Mouse (Mus musculus) activated CD4-positive, CD25-positive, alpha-beta regulatory T cell, adult 4 months (primary cell): ENCODE results near the gene Rnase13. TPM values are rescaled to one million over a fixed set of nuclear protein-coding genes. Genes with fewer than 3 reads are reported as not detected.

Experiments used
- ATAC-seq: one replicate; pipeline ENCODE4 v1.8.0; 2017
- polyA plus RNA-seq, 2 experiments: library from polyadenylated mRNA; unstranded; fragments of 100-300 nt; shearing (Covaris generic); gene quantifications; one replicate each; pipeline ENCODE4 v1.2.1; 2017

The Rnase13 gene
- polyA plus RNA-seq, 2 experiments from 2014 or later, result not detected

GRCm38 (mm10) chr14:51913062-51913959 lies 9.3 kb downstream of the Rnase13 start:
- peak; percentile 95 for ATAC-seq

GRCm38 (mm10) chr14:51912391-51913061 lies 10.0 kb downstream of the Rnase13 start:
- no peak for ATAC-seq

DNA sequence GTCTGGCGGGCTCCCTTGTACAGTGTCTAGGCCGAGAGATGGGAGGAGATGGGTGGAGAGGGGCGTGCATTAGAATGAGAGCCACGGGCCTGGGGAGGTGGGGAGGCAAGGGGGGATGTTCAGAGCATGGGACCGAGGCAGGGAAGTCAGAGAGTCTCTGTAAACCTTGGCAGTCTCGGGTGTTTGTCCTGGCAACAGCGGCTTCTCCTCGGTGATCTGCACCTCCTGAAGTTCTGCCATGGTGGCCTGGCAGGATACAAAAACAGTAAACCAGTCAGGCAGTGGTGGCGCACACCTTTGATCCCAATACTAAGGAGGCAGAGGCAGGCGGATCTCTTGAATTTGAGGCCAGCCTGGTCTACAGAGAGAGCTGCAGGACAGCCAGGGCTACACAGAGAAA lies 11.3 kb downstream of the Rnase13 start:
- ATAC-seq, result no peak

GRCm38 (mm10) chr14:51906102-51906501 lies 16.5 kb downstream of the Rnase13 start:
- no peak for ATAC-seq

DNA sequence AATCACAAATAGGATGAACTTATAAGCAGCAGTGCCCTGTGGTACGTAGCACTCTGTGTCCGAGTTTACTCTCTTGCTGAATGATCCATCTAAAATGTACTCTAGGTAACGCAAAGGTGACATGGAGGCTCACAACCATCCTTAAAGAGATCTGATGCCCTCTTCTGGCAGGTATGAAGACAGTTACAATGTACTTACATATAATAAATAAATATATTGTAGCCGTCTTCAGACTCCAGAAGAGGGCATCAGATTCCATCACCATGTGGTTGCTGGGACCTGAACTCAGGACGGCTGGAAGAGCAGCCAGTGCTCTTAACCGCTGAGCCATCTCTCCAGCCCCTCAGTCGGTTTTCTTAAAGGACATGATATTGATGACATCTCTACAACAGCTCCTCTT lies 17.9 kb downstream of the Rnase13 start:
- ATAC-seq, result peak; percentile 45

- no peak for ATAC-seq
These were observed 18.8 kb downstream of the Rnase13 start for GRCm38 (mm10) chr14:51903782-51904181.

- peak; percentile 83 for ATAC-seq
These were observed 19.5 kb downstream of the Rnase13 start for GRCm38 (mm10) chr14:51902806-51903710.

DNA sequence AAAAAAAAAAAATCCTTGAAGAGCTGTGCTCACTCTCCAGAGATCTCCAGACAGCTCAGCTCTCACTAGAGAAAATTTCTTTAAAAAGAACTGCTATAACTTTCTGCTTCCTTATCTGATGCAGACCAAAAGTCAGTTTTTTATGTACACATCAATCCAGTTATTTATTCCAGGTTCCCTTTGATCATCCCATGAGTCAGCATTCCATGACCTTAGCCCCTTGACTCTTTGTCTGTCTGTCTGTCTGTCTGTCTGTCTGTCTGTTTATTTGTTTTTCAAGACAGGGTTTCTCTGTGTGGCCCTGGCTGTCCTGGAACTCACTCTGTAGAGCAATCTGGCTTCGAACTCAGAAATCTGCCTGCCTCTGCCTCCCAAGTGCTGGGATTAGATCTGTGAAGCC lies 23.2 kb downstream of the Rnase13 start:
- no peak for ATAC-seq

DNA sequence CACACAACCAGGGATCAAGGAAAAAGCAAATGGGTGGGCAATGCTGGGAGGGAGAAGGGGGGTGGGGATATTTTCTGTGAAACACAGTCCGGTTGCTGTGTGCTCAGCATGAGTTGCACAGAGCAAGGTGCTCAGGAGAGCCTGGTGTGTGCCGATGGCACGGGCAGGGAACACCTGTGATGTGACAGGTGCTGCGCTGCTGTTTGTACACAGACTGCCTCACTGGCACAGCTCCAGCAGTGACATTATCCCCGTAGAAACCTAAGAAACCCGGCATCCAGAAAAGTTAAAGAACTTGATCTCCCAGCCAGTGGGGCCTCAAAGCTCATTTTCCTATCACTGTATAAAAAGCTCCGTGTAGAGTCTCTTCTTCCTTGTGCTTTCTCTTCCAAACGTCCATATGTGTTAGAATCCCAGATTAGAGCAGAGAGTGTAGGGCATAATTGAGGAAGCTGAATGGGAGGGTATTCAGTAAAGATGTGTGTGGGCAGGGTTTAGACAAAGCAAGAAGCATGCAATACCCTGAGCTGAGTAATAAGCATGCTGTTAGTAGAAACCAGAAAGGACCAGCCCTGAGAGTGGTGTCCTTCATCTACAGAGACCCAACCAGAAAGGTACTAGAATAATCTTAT lies 25.9 kb downstream of the Rnase13 start:
- ATAC-seq, result no peak

DNA sequence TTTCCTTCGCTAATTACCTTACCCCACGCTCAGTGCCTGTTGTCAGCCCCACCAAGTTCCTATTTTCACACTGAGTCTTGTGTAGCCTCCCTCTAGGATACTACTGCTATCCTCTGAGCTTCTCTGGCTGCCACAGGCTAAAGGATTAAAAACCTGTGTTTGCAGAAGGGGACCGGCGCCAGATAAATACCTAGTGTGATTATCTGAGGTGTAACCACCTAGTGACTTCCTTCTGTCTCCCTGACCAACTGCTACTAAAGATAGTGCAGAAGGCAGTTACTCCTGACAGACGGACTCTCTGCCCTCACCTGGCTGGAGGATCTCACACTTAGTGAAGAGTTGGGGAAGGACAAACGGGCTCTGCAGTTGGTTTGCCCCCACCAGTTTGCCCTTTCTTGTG lies 26.6 kb downstream of the Rnase13 start:
- ATAC-seq, result no peak

DNA sequence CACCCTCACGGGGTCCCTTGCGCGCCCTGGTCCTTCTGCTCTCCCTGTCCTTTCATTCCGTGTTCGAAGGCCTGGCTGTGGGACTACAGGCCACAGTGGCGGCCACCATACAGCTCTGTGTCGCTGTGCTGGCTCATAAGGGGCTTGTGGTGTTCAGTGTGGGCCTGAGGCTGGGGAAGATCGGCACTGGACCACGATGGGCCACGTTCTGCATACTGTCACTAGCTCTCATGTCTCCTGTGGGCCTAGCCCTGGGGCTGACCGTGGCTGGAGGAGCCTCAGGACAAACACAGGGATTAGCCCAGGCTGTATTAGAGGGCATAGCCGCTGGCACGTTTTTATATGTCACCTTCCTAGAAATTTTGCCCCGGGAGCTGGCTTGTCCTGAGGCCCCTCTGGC lies 27.5 kb downstream of the Rnase13 start:
- no peak for ATAC-seq

DNA sequence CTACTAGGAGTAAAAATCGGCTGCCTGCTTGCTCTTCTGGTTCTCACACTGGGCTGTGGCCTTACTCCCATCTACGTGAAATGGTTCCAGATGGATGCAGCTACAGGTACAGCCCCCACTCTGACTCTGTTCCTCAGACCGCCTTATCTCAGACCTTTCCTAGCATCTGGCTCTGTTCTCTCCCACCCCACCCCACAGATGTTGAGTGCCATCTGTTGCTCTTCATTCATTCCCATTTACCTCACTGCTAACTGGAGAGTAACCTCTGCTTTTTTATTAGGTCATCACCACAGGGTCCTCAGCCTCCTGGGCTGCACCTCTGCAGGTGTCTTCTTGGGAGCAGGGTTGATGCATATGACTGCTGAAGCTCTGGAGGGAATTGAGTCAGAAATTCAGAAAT lies 28.8 kb downstream of the Rnase13 start:
- no peak for ATAC-seq

GRCm38 (mm10) chr14:51893094-51893794 lies 29.3 kb downstream of the Rnase13 start:
- no peak for ATAC-seq

- peak; percentile 66 for ATAC-seq
These were observed 30.2 kb downstream of the Rnase13 start, which contains the start of gene Slc39a2 for GRCm38 (mm10) chr14:51892191-51892939. Slc39a2 (plus strand) TSS chr14:51892889.

- ATAC-seq, result no peak
These were observed 32.7 kb downstream of the Rnase13 start for GRCm38 (mm10) chr14:51889833-51890232.

- no peak for ATAC-seq
These were observed 36.5 kb downstream of the Rnase13 start for GRCm38 (mm10) chr14:51886051-51886450.

- peak; percentile 94 for ATAC-seq
These were observed 37.8 kb downstream of the Rnase13 start, which contains the start of gene Mettl17 for GRCm38 (mm10) chr14:51884598-51885331. Mettl17 (plus strand) TSS chr14:51884842.

DNA sequence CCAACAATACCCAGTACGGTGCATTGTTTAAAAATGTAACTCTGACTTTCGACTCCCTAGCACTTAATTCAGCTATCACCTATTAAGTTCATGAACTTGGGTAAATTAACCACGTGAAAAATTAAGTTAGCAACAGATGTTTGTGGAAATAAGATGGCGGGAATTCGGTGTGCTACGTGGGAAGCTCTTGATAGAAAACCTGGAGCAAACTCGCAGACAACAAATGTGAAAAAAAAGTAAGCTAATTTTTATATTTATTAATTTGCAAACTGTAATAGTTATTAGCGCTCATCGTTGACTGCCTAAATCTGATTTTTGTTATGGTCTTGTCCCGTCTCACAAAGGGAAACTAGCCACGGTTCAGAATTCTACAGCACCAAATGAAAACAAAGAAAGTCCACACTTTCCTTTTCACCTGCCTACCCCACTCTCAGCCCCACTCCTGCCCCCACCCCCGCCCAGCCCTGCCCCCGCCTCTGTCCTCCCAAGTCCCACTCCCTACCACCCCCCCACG lies 38.5 kb downstream of the Rnase13 start:
- no peak for ATAC-seq

DNA sequence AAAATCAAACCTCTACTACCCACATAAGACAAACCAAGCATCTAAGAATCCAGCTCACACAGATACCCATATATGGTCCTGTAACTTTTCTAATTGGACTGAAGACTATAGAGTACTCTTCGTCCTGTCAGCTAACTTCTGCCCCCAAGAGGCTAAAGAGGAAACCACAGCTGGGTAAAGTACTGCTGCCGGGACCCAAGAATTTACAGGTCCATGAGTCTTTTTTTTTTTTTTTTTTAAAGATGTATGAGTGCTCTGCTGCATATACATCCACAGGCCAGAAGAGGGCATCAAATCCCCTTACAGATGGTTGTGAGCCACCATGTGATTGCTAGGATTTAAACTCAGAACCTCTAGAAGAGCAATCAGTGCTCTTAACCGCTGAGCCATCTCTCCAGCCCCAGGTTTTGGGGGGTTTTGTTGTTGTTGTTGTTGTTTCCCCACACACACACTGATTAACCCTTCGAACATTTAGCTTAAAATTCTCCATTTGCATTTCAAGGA lies 39.0 kb downstream of the Rnase13 start:
- peak; percentile 62 for ATAC-seq

DNA sequence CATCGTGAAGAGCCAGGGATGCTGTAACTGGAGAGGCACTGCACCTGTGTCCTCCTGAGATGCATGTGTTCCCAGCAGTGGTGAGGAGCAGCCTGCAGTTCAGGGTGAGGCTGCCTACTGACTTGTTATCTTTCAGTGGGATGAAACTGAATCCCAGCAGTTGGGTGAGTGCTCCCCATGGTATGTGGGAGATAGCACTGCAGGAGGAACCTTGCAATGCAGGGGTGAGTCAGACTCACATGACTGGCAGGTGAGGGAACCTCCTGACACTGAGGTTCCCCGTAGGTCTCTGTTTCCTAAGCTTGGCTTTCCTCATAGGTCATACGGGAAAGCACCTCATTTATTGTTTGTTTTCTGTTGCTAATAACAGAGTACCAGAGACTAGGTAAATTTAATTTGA lies 45.1 kb downstream of the Rnase13 start:
- ATAC-seq, result no peak
